Mouse (Mus musculus) kidney, embryonic 14.5 days (tissue): ENCODE data around the gene Etv6. TPM values are rescaled to one million over a fixed set of nuclear protein-coding genes. Genes with fewer than 3 reads are reported as not detected.

Experiments
- ATAC-seq: fragments of 200-750 bp; cut with Nextera tagmentation; 2 replicates; pipeline ENCODE4 v1.8.0; 2017; ENCODE audit warnings: moderate number of reproducible peaks, mild to moderate bottlenecking, moderate TSS enrichment, moderate library complexity; ENCODE audit not compliant: low FRiP score, low TSS enrichment
- H3K27ac ChIP-seq: fragments of 300-500 bp; sonication (generic); 2 replicates; pipeline ENCODE4 v1.5.1; 2014; ENCODE audit warnings: low read depth, mild to moderate bottlenecking, low read length, moderate library complexity, mixed read lengths
- H3K27me3 ChIP-seq: fragments of 300-500 bp; sonication (generic); 2 replicates; pipeline ENCODE4 v1.6.1; 2014; ENCODE audit warnings: mild to moderate bottlenecking, low read length; ENCODE audit not compliant: control insufficient read depth, insufficient read depth
- H3K36me3 ChIP-seq: fragments of 300-500 bp; sonication (generic); 2 replicates; pipeline ENCODE4 v1.6.1; 2014; ENCODE audit warnings: low read length, mixed read lengths; ENCODE audit not compliant: control insufficient read depth, insufficient read depth
- H3K4me1 ChIP-seq: fragments of 300-500 bp; sonication (generic); 2 replicates; pipeline ENCODE4 v1.6.1; 2014; ENCODE audit warnings: low read length, mixed read lengths; ENCODE audit not compliant: control insufficient read depth, insufficient read depth
- H3K4me2 ChIP-seq: fragments of 300-500 bp; sonication (generic); replicated peaks from 2 replicates; pipeline ENCODE4 v1.6.1; 2014; ENCODE audit warnings: low read depth, mild to moderate bottlenecking, low read length
- H3K4me3 ChIP-seq: fragments of 300-500 bp; sonication (generic); 2 replicates; pipeline ENCODE4 v1.5.1; 2014; ENCODE audit warnings: mild to moderate bottlenecking, low read length
- H3K9ac ChIP-seq: fragments of 300-500 bp; sonication (generic); 2 replicates; pipeline ENCODE4 v1.6.1; 2014; ENCODE audit warnings: low read depth, mild to moderate bottlenecking, low read length, moderate library complexity
- H3K9me3 ChIP-seq: fragments of 300-500 bp; sonication (generic); 2 replicates; pipeline ENCODE4 v1.6.1; 2016; ENCODE audit warnings: low read length; ENCODE audit not compliant: control insufficient read depth
- WGBS: fragments of 180-500 bp; shearing (Covaris S2); extraction: QIAGEN DNeasy Blood & Tissue Kit; methylation state at CpG from one replicate; pipeline ENCODE4 v1.1.7; 2014; 5-methylcytosine and 5-hydroxymethylcytosine counted together
- polyA plus RNA-seq: library from polyadenylated mRNA; unstranded; fragments of >200 nt; fragmentation: Nextera tagmentation; extraction: Ambion mirVana; gene quantifications from 2 replicates; pipeline ENCODE4 v1.2.1, GENCODE M21; 2014

Gene Etv6
- polyA plus RNA-seq, 1 experiment from 2014 or later = 18.1 TPM

GRCm38 (mm10) chr6:134102396-134102795 lies 66.9 kb downstream of the Etv6 start:
- no peak overlapping the region for H3K4me2 ChIP-seq
- H3K9ac ChIP-seq = no peak overlapping the region
- H3K36me3 ChIP-seq = no peaks in the 10 kb centered on the region
- WGBS = 84% methylated on average over 1 of the region's 1 CpGs
- H3K27me3 ChIP-seq = no peaks in the 10 kb centered on the region
- no peaks in the 10 kb centered on the region for H3K9me3 ChIP-seq
- no peaks in the 10 kb centered on the region; the same call in 1 of the 2 replicates for H3K4me1 ChIP-seq
- no peak overlapping the region for H3K4me3 ChIP-seq
- no peak for ATAC-seq
- no peak overlapping the region for H3K27ac ChIP-seq

GRCm38 (mm10) chr6:134103519-134103918 lies 68.0 kb downstream of the Etv6 start:
- Histone ChIP-seq H3K4me2 (no peak overlapping the region), H3K27ac (no peak overlapping the region), H3K9me3 (no peaks in the 10 kb centered on the region), H3K9ac (no peak overlapping the region), H3K36me3 (0 out of 2 replicates have a peak, but pooled peaks cover 2% of the 10 kb centered on the region), H3K4me3 (no peak overlapping the region), H3K27me3 (no peaks in the 10 kb centered on the region), H3K4me1 (no peaks in the 10 kb centered on the region; the same call in 1 of the 2 replicates)
- WGBS = 88% methylated on average over 8 of the region's 8 CpGs
- no peak for ATAC-seq

GRCm38 (mm10) chr6:134105514-134106201 lies 70.2 kb downstream of the Etv6 start:
- no peaks in the 10 kb centered on the region for H3K27me3 ChIP-seq
- no peak overlapping the region for H3K4me2 ChIP-seq
- 0 out of 2 replicates have a peak, but pooled peaks cover 5% of the 10 kb centered on the region for H3K9me3 ChIP-seq
- ATAC-seq = 0 out of 2 replicates have a peak, but pooled peaks have one; percentile 28
- H3K27ac ChIP-seq = no peak overlapping the region
- 58% methylated on average over 15 of the region's 15 CpGs for WGBS
- no peak overlapping the region for H3K9ac ChIP-seq
- no peaks in the 10 kb centered on the region; the same call in 1 of the 2 replicates for H3K4me1 ChIP-seq
- H3K36me3 ChIP-seq = 0 out of 2 replicates have a peak, but pooled peaks cover 2% of the 10 kb centered on the region
- no peak overlapping the region for H3K4me3 ChIP-seq

GRCm38 (mm10) chr6:134107696-134108095 lies 72.2 kb downstream of the Etv6 start:
- ATAC-seq = no peak
- WGBS = 79% methylated on average over 7 of the region's 7 CpGs

GRCm38 (mm10) chr6:134109675-134110074 lies 74.2 kb downstream of the Etv6 start:
- 0 out of 2 replicates have a peak, but pooled peaks cover 5% of the 10 kb centered on the region for H3K9me3 ChIP-seq
- WGBS = 92% methylated on average over 1 of the region's 1 CpGs
- H3K4me1 ChIP-seq = no peaks in the 10 kb centered on the region; the same call in 1 of the 2 replicates
- no peak overlapping the region for H3K4me3 ChIP-seq
- ATAC-seq = no peak
- H3K27me3 ChIP-seq = no peaks in the 10 kb centered on the region
- H3K9ac ChIP-seq = no peak overlapping the region
- H3K4me2 ChIP-seq = no peak overlapping the region
- 0 out of 2 replicates have a peak, but pooled peaks cover 2% of the 10 kb centered on the region for H3K36me3 ChIP-seq
- no peak overlapping the region for H3K27ac ChIP-seq

More at GRCm38 (mm10) chr6:134107696-134108095, 72.2 kb downstream of the Etv6 start:
- H3K27me3 ChIP-seq = no peaks in the 10 kb centered on the region
- no peak overlapping the region for H3K4me2 ChIP-seq
- H3K9ac ChIP-seq = no peak overlapping the region
- H3K4me1 ChIP-seq = no peaks in the 10 kb centered on the region; the same call in 1 of the 2 replicates
- no peak overlapping the region for H3K4me3 ChIP-seq
- H3K27ac ChIP-seq = no peak overlapping the region
- 0 out of 2 replicates have a peak, but pooled peaks cover 2% of the 10 kb centered on the region for H3K36me3 ChIP-seq
- 0 out of 2 replicates have a peak, but pooled peaks cover 5% of the 10 kb centered on the region for H3K9me3 ChIP-seq

GRCm38 (mm10) chr6:134110206-134110605 lies 74.7 kb downstream of the Etv6 start:
- Histone ChIP-seq H3K4me3 (no peak overlapping the region), H3K27me3 (no peaks in the 10 kb centered on the region), H3K36me3 (0 out of 2 replicates have a peak, but pooled peaks cover 2% of the 10 kb centered on the region), H3K4me2 (no peak overlapping the region), H3K9me3 (0 out of 2 replicates have a peak, but pooled peaks cover 5% of the 10 kb centered on the region), H3K4me1 (no peaks in the 10 kb centered on the region; the same call in 1 of the 2 replicates), H3K9ac (no peak overlapping the region), H3K27ac (no peak overlapping the region)
- WGBS = 93% methylated on average over 5 of the region's 5 CpGs
- ATAC-seq = no peak

- Histone ChIP-seq H3K27me3 (no peaks in the 10 kb centered on the region), H3K4me3 (no peak overlapping the region), H3K36me3 (0 out of 2 replicates have a peak, but pooled peaks cover 2% of the 10 kb centered on the region), H3K27ac (no peak overlapping the region), H3K4me2 (no peak overlapping the region), H3K4me1 (no peaks in the 10 kb centered on the region), H3K9ac (no peak overlapping the region), H3K9me3 (0 out of 2 replicates have a peak, but pooled peaks cover 5% of the 10 kb centered on the region)
- 46% methylated on average over 8 of the region's 8 CpGs for WGBS
- ATAC-seq = no peak
Measured at GRCm38 (mm10) chr6:134111599-134111998, 76.1 kb downstream of the Etv6 start.

GRCm38 (mm10) chr6:134112753-134113152 lies 77.3 kb downstream of the Etv6 start:
- no peak overlapping the region for H3K27ac ChIP-seq
- WGBS = 97% methylated on average over 8 of the region's 8 CpGs
- no peak for ATAC-seq

GRCm38 (mm10) chr6:134113168-134113567 lies 77.7 kb downstream of the Etv6 start:
- Histone ChIP-seq H3K9me3 (0 out of 2 replicates have a peak, but pooled peaks cover 5% of the 10 kb centered on the region), H3K27ac (no peak overlapping the region), H3K4me2 (no peak overlapping the region), H3K4me1 (no peaks in the 10 kb centered on the region), H3K4me3 (no peak overlapping the region), H3K27me3 (no peaks in the 10 kb centered on the region), H3K36me3 (0 out of 2 replicates have a peak, but pooled peaks cover 2% of the 10 kb centered on the region), H3K9ac (no peak overlapping the region)
- ATAC-seq = no peak
- 73% methylated on average over 2 of the region's 2 CpGs for WGBS

More at GRCm38 (mm10) chr6:134112753-134113152, 77.3 kb downstream of the Etv6 start:
- no peaks in the 10 kb centered on the region for H3K4me1 ChIP-seq
- H3K27me3 ChIP-seq = no peaks in the 10 kb centered on the region
- H3K4me3 ChIP-seq = no peak overlapping the region
- H3K9me3 ChIP-seq = 0 out of 2 replicates have a peak, but pooled peaks cover 5% of the 10 kb centered on the region
- H3K4me2 ChIP-seq = no peak overlapping the region
- 0 out of 2 replicates have a peak, but pooled peaks cover 2% of the 10 kb centered on the region for H3K36me3 ChIP-seq
- H3K9ac ChIP-seq = no peak overlapping the region
